Comparison of ENCODE assay signal across 11 mouse cellular contexts in the genomic region with DNA sequence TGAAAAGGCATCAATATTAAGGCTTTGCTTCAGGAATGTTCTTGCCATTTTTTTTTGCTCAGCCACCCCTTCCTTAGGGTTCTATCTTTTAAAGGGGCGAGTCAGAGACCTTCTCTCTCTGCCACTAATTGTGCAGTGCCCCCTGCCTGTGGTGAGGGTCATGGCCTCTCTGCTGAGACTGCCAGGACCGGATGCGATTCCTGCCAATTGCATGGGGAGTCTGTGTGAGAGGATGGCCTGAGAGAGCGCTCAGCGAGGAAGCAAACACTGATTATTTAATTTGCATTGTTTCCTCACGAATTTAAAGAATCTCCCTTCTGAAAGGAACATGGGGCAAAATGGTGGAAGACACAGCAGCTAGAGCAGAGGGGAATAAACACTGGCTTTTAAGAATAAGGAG.
DNase-seq lines count a peak whose midpoint lies in the region; ATAC-seq and TF ChIP-seq lines count a peak whose summit lies in the region.
"Had no signal": no experiment of that assay in that cellular context is flagged by ENCODE, and none has a peak within 500 bp of the region (broad histone marks: within the 10 kb centered on the region; RNA-seq: fewer than 3 reads in every experiment).

No protein-coding gene starts in this region.

- H3K9ac ChIP-seq in forebrain, embryonic 15.5 days (replicated peaks): no peak overlapping the region

- no peaks in the 10 kb centered on the region for H3K27me3 ChIP-seq in forebrain, embryonic 15.5 days

- H3K4me2 ChIP-seq in forebrain, embryonic 15.5 days (replicated peaks): no peak overlapping the region
- H3K4me2 ChIP-seq: heart, embryonic 11.5 days had no signal

- no peak for TF ChIP-seq POLR2A in brain, embryonic 14.5 days (IDR thresholded peaks at IDR 0.05; ENCODE audit: borderline replicate concordance, extremely low read depth, insufficient read depth, insufficient read length, poor library complexity, severe bottlenecking)

- no peaks in the 10 kb centered on the region for H3K9me3 ChIP-seq in forebrain, embryonic 15.5 days

- H3K4me1 ChIP-seq in forebrain, embryonic 15.5 days: peaks cover 4% of the 10 kb centered on the region; the same call in 1 of the 2 replicates

- intact Hi-C loops in heart, postnatal 10 days (cut with DNase I): no loop called here

- no peak for DNase-seq in layer of hippocampus, adult 2 months (ENCODE audit: low spot score in 2 of 2)
- DNase-seq in layer of hippocampus, adult 8-10 months (ENCODE audit: low spot score in 2 of 2): no peak
- peak; percentile 58 for DNase-seq in brain, embryonic 14.5 days (ENCODE audit: low read depth)
- peak; percentile 10 for DNase-seq in lung, postnatal 25 days (ENCODE audit: low spot score)
- no peak for DNase-seq in layer of hippocampus, postnatal 36 days
- DNase-seq in heart, postnatal 10 days: no peak
- no peak for DNase-seq in adrenal gland, adult 18-20 months (ENCODE audit: low spot score in 2 of 2)
- DNase-seq: gastrocnemius, adult 2 months had no signal

- no peak overlapping the region for H3K4me3 ChIP-seq in layer of hippocampus, adult 2 months
- H3K4me3 ChIP-seq in forebrain, embryonic 15.5 days: no peak overlapping the region
- H3K4me3 ChIP-seq: erythroblast, embryonic 14.5 days; gastrocnemius, adult 2 months had no signal

- H3K27ac ChIP-seq in layer of hippocampus, adult 2 months: no peak overlapping the region
- H3K27ac ChIP-seq in forebrain, embryonic 15.5 days (replicated peaks): no peak overlapping the region
- H3K27ac ChIP-seq: gastrocnemius, adult 2 months had no signal

- 33% methylated on average over 6 of the region's 6 CpGs for WGBS in forebrain, embryonic 15.5 days

- TF ChIP-seq CTCF in layer of hippocampus, adult 2 months (conservative IDR thresholded peaks at IDR 0.05): peak; percentile 46
- no peak for TF ChIP-seq CTCF in brain, embryonic 14.5 days (IDR thresholded peaks at IDR 0.05; ENCODE audit: borderline replicate concordance, extremely low read depth, insufficient read depth, insufficient read length)

- peak; percentile 55; the same call in 1 of the 2 replicates for ATAC-seq in forebrain, embryonic 15.5 days (replicated peaks)

- no peaks in the 10 kb centered on the region for H3K36me3 ChIP-seq in forebrain, embryonic 15.5 days

Comparison
In these comparisons a context has a peak if more than half of its experiments do, and no peak if none do; other contexts are left out.
1. DNase-seq: peak in brain, embryonic 14.5 days (single experiment) and lung, postnatal 25 days (single experiment); none in layer of hippocampus, adult 2 months (0 of 2), layer of hippocampus, adult 8-10 months (0 of 2), layer of hippocampus, postnatal 36 days (0 of 2), heart, postnatal 10 days (0 of 2) and adrenal gland, adult 18-20 months (0 of 2).